Mouse (Mus musculus): Measurements from ENCODE around the gene Fgf22. TPM values are rescaled to one million over a fixed set of nuclear protein-coding genes. Genes with fewer than 3 reads are reported as not detected.
A peak's percentile ranks its signal among the peaks of the same experiment; 100 is the strongest.

Fgf22 gene
- polyA plus RNA-seq, 1 experiment: 0.29 TPM

DNA sequence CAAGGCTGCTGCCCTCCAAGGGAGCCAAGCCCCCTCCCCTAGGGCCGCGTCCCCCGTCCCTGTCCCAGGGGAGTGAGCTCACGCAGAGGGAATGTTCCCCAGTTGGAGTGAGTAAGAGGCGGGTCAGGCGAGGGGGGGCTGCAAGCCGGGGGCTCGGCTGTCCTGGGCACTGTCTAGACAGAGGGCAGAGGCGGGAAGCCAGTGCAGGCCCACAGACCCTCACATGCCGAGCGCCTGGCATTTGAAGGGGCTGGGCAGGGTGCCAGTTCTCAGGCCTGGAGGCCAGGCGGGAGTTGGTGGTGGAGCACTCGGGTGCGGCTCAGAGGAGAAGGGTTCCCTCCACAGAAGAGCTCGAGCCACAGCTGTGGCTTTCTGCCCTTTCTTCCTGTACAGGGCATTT is 23.1 kb downstream of the Fgf22 start:
- Histone ChIP-seq H3ac (ENCODE audit: control insufficient read depth, insufficient read length, low read depth) (peak overlapping the region; percentile 51), H3K36me3 (ENCODE audit: control insufficient read depth, insufficient read depth) (no peaks in the 10 kb centered on the region), H3K79me2 (ENCODE audit: control insufficient read depth, insufficient read depth) (no peaks in the 10 kb centered on the region), H3K79me3 (ENCODE audit: low read depth) (no peaks in the 10 kb centered on the region), H3K27me3 (ENCODE audit: control insufficient read depth, insufficient read depth, insufficient read length) (no peaks in the 10 kb centered on the region), H3K4me3 (ENCODE audit: insufficient read depth, poor library complexity, severe bottlenecking) (no peak overlapping the region)
- no peak for TF ChIP-seq MYOD1 (IDR thresholded peaks at IDR 0.05; ENCODE audit: control insufficient read depth, insufficient read length, low read depth)
- peak; percentile 5 for TF ChIP-seq FOSL1 (IDR thresholded peaks at IDR 0.05; ENCODE audit: insufficient read depth, low read length, poor library complexity, severe bottlenecking)
- no peak for TF ChIP-seq USF1 (IDR thresholded peaks at IDR 0.05; ENCODE audit: low read depth)
- TF ChIP-seq CEBPB (IDR thresholded peaks at IDR 0.05; ENCODE audit: low read depth): no peak

DNA sequence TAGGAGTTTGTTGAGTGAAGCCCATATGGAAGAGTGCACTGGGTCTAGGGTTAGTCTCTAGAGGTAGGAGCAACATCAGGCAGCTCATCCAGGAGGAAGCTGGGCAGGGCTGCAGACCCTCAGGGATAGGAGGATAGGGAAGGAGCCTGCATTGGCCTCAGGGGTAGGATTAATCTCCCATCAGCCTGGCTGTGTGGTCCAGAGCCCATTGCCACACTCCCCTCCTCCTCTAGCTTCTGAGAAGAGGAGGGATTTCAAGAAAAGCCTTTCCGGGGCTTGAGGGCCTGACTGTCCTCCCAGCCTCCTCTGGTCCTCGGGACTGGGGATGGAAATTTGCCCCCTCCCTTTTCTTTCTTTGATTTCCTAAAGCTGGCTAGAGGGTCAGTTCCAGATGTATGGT is 24.3 kb downstream of the Fgf22 start:
- Histone ChIP-seq H3K36me3 (ENCODE audit: control insufficient read depth, insufficient read depth) (no peaks in the 10 kb centered on the region), H3ac (ENCODE audit: control insufficient read depth, insufficient read length, low read depth) (no peak overlapping the region), H3K79me3 (ENCODE audit: low read depth) (no peaks in the 10 kb centered on the region), H3K27me3 (ENCODE audit: control insufficient read depth, insufficient read depth, insufficient read length) (no peaks in the 10 kb centered on the region), H3K4me3 (ENCODE audit: insufficient read depth, poor library complexity, severe bottlenecking) (no peak overlapping the region), H3K79me2 (ENCODE audit: control insufficient read depth, insufficient read depth) (no peaks in the 10 kb centered on the region)
- no peak for TF ChIP-seq MYOD1 (IDR thresholded peaks at IDR 0.05; ENCODE audit: control insufficient read depth, insufficient read length, low read depth)
- no peak for TF ChIP-seq USF1 (IDR thresholded peaks at IDR 0.05; ENCODE audit: low read depth)
- TF ChIP-seq MAX (IDR thresholded peaks at IDR 0.05): no peak
- TF ChIP-seq MYOG (IDR thresholded peaks at IDR 0.05; ENCODE audit: control insufficient read depth, extremely low read depth, insufficient read length): no peak
- TF ChIP-seq FOSL1 (IDR thresholded peaks at IDR 0.05; ENCODE audit: insufficient read depth, low read length, poor library complexity, severe bottlenecking): no peak
- no peak for TF ChIP-seq CTCF (IDR thresholded peaks at IDR 0.05; ENCODE audit: control insufficient read depth, insufficient read depth, insufficient read length)
- no peak for TF ChIP-seq CEBPB (IDR thresholded peaks at IDR 0.05; ENCODE audit: low read depth)

DNA sequence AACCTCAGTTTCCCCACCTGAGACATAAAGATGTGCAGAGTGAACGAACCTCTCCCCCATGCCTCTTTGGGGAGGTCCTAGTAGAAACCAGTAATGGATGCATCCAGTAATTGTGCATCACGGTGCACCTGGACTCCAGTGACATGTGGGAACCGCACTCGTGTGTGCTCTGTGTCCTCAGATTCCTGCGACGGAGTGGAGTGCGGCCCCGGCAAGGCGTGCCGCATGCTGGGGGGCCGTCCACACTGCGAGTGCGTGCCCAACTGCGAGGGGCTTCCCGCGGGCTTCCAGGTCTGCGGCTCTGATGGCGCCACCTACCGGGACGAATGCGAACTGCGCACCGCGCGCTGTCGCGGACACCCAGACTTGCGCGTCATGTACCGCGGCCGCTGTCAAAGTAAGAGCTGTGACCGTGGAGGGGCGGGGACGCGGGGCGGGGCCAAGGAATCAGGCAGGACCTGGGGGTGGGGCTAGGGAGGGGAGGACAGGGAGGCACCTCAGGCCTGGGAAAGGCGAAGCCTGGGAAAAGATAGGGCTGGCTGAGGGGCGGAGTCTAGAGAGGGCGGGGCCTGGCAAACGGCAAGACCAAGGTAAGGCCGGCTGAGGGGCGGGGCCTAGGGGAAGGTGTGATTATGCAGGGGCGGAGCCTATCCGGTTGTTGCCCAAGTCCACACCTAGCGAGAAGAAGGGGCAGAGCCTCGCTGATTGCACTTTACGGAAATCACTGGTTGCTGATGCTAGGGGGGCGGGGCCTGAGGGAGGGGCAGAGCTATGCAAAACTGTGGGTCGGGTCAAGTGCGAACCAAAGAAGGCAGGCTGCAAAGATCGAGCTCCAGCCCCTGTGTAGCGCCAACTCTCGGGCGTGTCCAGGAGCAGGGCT is 25.1 kb downstream of the Fgf22 start:
- no peak overlapping the region for H3K4me3 ChIP-seq (ENCODE audit: insufficient read depth, poor library complexity, severe bottlenecking)
- no peaks in the 10 kb centered on the region for H3K79me3 ChIP-seq (ENCODE audit: low read depth)
- no peaks in the 10 kb centered on the region for H3K27me3 ChIP-seq (ENCODE audit: control insufficient read depth, insufficient read depth, insufficient read length)
- H3ac ChIP-seq (ENCODE audit: control insufficient read depth, insufficient read length, low read depth): peak overlapping the region; percentile 31
- TF ChIP-seq CTCF (IDR thresholded peaks at IDR 0.05; ENCODE audit: control insufficient read depth, insufficient read depth, insufficient read length) (peak; percentile 93), MAX (IDR thresholded peaks at IDR 0.05) (no peak), FOSL1 (IDR thresholded peaks at IDR 0.05; ENCODE audit: insufficient read depth, low read length, poor library complexity, severe bottlenecking) (no peak), MYOD1 (IDR thresholded peaks at IDR 0.05; ENCODE audit: control insufficient read depth, insufficient read length, low read depth) (no peak), USF1 (IDR thresholded peaks at IDR 0.05; ENCODE audit: low read depth) (no peak)
- H3K36me3 ChIP-seq (ENCODE audit: control insufficient read depth, insufficient read depth): no peaks in the 10 kb centered on the region
- H3K79me2 ChIP-seq (ENCODE audit: control insufficient read depth, insufficient read depth): no peaks in the 10 kb centered on the region

DNA sequence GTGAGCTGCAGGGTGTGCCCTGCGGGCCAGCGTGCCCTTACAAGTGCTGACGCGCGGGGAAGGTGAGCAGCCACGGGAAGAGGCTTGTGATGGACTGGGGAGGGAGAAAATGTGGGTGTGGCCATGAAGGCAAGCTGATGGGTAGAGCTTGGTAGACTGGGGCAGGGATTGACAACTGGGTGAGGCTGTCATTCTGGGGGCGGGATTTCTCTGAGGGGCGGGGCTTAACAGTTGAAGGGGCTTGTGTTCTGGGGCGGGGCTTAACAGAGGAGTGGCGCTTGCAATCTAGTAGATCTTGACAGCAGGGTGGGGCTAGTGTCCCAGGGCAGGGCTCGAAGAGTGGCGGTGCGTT is 25.8 kb downstream of the Fgf22 start:
- H3K36me3 ChIP-seq (ENCODE audit: control insufficient read depth, insufficient read depth): no peaks in the 10 kb centered on the region
- no peaks in the 10 kb centered on the region for H3K79me3 ChIP-seq (ENCODE audit: low read depth)
- no peak for TF ChIP-seq MYOG (IDR thresholded peaks at IDR 0.05; ENCODE audit: control insufficient read depth, extremely low read depth, insufficient read length)
- H3ac ChIP-seq (ENCODE audit: control insufficient read depth, insufficient read length, low read depth): no peak overlapping the region
- H3K79me2 ChIP-seq (ENCODE audit: control insufficient read depth, insufficient read depth): no peaks in the 10 kb centered on the region
- H3K4me3 ChIP-seq (ENCODE audit: insufficient read depth, poor library complexity, severe bottlenecking): no peak overlapping the region
- H3K27me3 ChIP-seq (ENCODE audit: control insufficient read depth, insufficient read depth, insufficient read length): no peaks in the 10 kb centered on the region

DNA sequence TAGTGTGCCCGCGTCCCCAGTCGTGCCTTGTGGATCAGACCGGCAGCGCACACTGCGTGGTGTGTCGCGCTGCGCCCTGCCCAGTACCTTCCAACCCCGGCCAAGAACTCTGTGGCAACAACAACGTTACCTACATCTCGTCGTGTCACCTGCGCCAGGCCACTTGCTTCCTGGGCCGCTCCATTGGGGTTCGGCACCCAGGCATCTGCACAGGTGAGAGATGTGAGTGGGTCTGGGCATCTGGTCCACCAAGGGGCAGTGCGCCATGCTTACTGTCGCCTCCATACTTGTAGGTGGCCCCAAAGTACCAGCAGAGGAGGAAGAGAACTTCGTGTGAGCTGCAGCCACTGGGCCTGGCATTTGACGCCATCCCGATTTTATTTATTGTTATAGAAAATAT is 26.3 kb downstream of the Fgf22 start:
- peak overlapping the region; percentile 13 for H3ac ChIP-seq (ENCODE audit: control insufficient read depth, insufficient read length, low read depth)
- TF ChIP-seq FOSL1 (IDR thresholded peaks at IDR 0.05; ENCODE audit: insufficient read depth, low read length, poor library complexity, severe bottlenecking) (no peak), MAX (IDR thresholded peaks at IDR 0.05) (no peak), CEBPB (IDR thresholded peaks at IDR 0.05; ENCODE audit: low read depth) (no peak), MYOG (IDR thresholded peaks at IDR 0.05; ENCODE audit: control insufficient read depth, extremely low read depth, insufficient read length) (no peak), CTCF (IDR thresholded peaks at IDR 0.05; ENCODE audit: control insufficient read depth, insufficient read depth, insufficient read length) (no peak), USF1 (IDR thresholded peaks at IDR 0.05; ENCODE audit: low read depth) (no peak)
- H3K79me3 ChIP-seq (ENCODE audit: low read depth): no peaks in the 10 kb centered on the region
- no peaks in the 10 kb centered on the region for H3K36me3 ChIP-seq (ENCODE audit: control insufficient read depth, insufficient read depth)
- no peak overlapping the region for H3K4me3 ChIP-seq (ENCODE audit: insufficient read depth, poor library complexity, severe bottlenecking)
- H3K27me3 ChIP-seq (ENCODE audit: control insufficient read depth, insufficient read depth, insufficient read length): no peaks in the 10 kb centered on the region
- no peaks in the 10 kb centered on the region for H3K79me2 ChIP-seq (ENCODE audit: control insufficient read depth, insufficient read depth)

DNA sequence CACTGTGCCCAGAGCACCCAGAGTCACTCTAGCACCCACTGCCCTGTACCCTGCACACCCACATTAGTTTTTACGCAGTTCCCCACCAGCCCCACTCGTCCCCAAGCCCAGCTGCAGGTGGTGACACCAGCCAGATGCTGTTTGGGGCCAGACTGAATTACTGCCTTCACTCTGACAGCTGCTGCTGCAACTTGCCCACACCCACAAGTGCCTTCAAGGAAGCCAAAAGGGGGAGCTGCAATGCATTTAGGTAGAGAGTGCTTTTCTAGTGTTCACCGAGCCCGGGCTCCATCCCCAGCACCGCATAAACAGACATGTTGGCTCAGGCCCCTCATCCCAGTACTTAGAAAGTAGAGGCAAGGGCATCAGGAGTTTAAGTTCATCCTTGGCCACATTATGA is 27.1 kb downstream of the Fgf22 start:
- no peak overlapping the region for H3ac ChIP-seq (ENCODE audit: control insufficient read depth, insufficient read length, low read depth)
- no peak overlapping the region for H3K4me3 ChIP-seq (ENCODE audit: insufficient read depth, poor library complexity, severe bottlenecking)
- no peaks in the 10 kb centered on the region for H3K27me3 ChIP-seq (ENCODE audit: control insufficient read depth, insufficient read depth, insufficient read length)
- TF ChIP-seq MAX (IDR thresholded peaks at IDR 0.05): no peak
- TF ChIP-seq MYOG (IDR thresholded peaks at IDR 0.05; ENCODE audit: control insufficient read depth, extremely low read depth, insufficient read length): no peak
- no peak for TF ChIP-seq CTCF (IDR thresholded peaks at IDR 0.05; ENCODE audit: control insufficient read depth, insufficient read depth, insufficient read length)
- no peak for TF ChIP-seq MYOD1 (IDR thresholded peaks at IDR 0.05; ENCODE audit: control insufficient read depth, insufficient read length, low read depth)
- no peak for TF ChIP-seq CEBPB (IDR thresholded peaks at IDR 0.05; ENCODE audit: low read depth)
- TF ChIP-seq USF1 (IDR thresholded peaks at IDR 0.05; ENCODE audit: low read depth): no peak
- no peak for TF ChIP-seq FOSL1 (IDR thresholded peaks at IDR 0.05; ENCODE audit: insufficient read depth, low read length, poor library complexity, severe bottlenecking)
- no peaks in the 10 kb centered on the region for H3K36me3 ChIP-seq (ENCODE audit: control insufficient read depth, insufficient read depth)
- H3K79me2 ChIP-seq (ENCODE audit: control insufficient read depth, insufficient read depth): no peaks in the 10 kb centered on the region
- H3K79me3 ChIP-seq (ENCODE audit: low read depth): no peaks in the 10 kb centered on the region
